Mouse (Mus musculus) forebrain, embryonic 11.5 days (tissue): ENCODE measurements around the gene Olfr1200. TPM values are rescaled to one million over a fixed set of nuclear protein-coding genes. Genes with fewer than 3 reads are reported as not detected.

ENCODE experiments used
- ATAC-seq: fragments of 200-750 bp; cut with Nextera tagmentation; replicated peaks from 2 replicates; pipeline ENCODE4 v1.8.0; 2017; ENCODE audit warnings: moderate TSS enrichment; ENCODE audit not compliant: low FRiP score
- DNase-seq: peaks from one replicate; pipeline ENCODE4 v3.0.0-alpha.2; 2017; ENCODE audit warnings: low spot score
- H3K27ac ChIP-seq: fragments of 300-500 bp; sonication (generic); 2 replicates; pipeline ENCODE4 v1.5.1; 2014; ENCODE audit warnings: low read depth, low read length
- H3K27me3 ChIP-seq: fragments of 300-500 bp; sonication (generic); 2 replicates; pipeline ENCODE4 v1.6.1; 2014; ENCODE audit warnings: mild to moderate bottlenecking, low read length, mixed read lengths; ENCODE audit not compliant: control insufficient read depth, insufficient read depth
- H3K36me3 ChIP-seq: fragments of 300-500 bp; sonication (generic); 2 replicates; pipeline ENCODE4 v1.6.1; 2014; ENCODE audit warnings: mild to moderate bottlenecking, low read length, moderate library complexity, mixed read lengths; ENCODE audit not compliant: control insufficient read depth, insufficient read depth
- H3K4me1 ChIP-seq: fragments of 300-500 bp; sonication (generic); replicated peaks from 2 replicates; pipeline ENCODE4 v1.6.1; 2014; ENCODE audit warnings: low read length, mixed read lengths; ENCODE audit not compliant: control insufficient read depth, insufficient read depth
- H3K4me2 ChIP-seq: fragments of 300-500 bp; sonication (generic); 2 replicates; pipeline ENCODE4 v1.6.1; 2014; ENCODE audit warnings: low read depth, mild to moderate bottlenecking, low read length, moderate library complexity, mixed read lengths; ENCODE audit not compliant: severe bottlenecking
- H3K4me3 ChIP-seq: fragments of 300-500 bp; sonication (generic); 2 replicates; pipeline ENCODE4 v1.5.1; 2014; ENCODE audit warnings: low read depth, low read length
- H3K9ac ChIP-seq: fragments of 300-500 bp; sonication (generic); 2 replicates; pipeline ENCODE4 v1.6.1; 2014; ENCODE audit warnings: low read length
- H3K9me3 ChIP-seq: fragments of 300-500 bp; sonication (generic); 2 replicates; pipeline ENCODE4 v1.6.1; 2016; ENCODE audit warnings: low read length, mixed read lengths; ENCODE audit not compliant: control insufficient read depth
- WGBS: fragments of 180-500 bp; shearing (Covaris S2); extraction: QIAGEN DNeasy Blood & Tissue Kit; methylation state at CpG from one replicate; pipeline ENCODE4 v1.1.7; 2014; 5-methylcytosine and 5-hydroxymethylcytosine counted together
- polyA plus RNA-seq: library from polyadenylated mRNA; unstranded; fragments of >200 nt; fragmentation: Nextera tagmentation; extraction: Ambion mirVana; gene quantifications from 2 replicates; pipeline ENCODE4 v1.2.1, GENCODE M21; 2014

Olfr1200 gene
- not detected in 2 replicates for polyA plus RNA-seq

DNA sequence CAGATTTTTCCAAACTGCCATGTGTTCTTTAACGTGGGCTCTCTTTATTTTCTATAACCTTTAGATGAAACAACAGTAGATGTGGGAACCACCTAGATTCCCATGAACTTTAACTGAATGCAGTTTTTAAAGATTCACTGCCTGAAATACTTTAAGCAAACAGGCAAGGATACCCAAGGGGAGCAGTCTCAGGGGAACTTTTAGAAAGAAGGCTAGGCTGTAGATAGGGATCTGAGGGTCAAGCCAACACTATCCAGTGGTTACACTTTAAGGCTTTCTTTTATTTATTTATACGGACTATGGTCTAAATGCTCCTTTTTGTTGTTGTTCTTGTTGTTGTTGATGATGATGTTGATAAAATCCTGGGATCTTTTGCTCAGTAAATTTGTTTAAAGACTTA lies at the start of gene Olfr1200:
TSS of gene Olfr1200 (minus strand) at position 101 of the 400 bp plus-strand sequence.
- no peak for ATAC-seq

DNA sequence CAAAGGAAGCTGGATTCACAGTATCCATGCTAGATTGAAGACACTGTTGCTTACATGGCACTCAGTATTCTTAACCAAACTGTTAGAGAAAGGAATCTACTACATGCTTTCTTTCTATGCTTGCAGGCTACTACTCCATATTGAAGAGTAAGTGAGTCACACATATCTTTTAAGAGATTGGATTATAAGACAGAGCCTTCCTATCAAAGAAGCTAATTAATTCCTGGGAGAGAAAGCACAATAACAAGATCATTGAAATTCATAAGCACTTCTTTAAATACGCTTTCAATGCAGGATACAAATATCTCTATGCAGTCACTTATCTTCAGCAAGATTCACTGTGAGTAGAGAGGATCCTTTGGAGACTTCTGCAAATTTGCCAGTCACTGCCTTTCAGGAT lies 43.9 kb upstream of the Olfr1200 start, which contains the start of gene Olfr1202:
TSS of gene Olfr1202 (plus strand) at position 301 of the 400 bp plus-strand sequence.
- ATAC-seq (no peak), DNase-seq (no peak)
- Histone ChIP-seq H3K4me1 (no peaks in the 10 kb centered on the region), H3K27ac (no peak within 1 kb of the TSS), H3K9me3 (no peaks in the 10 kb centered on the region), H3K36me3 (no peaks in the 10 kb centered on the region), H3K4me3 (no peak within 1 kb of the TSS), H3K9ac (no peak within 1 kb of the TSS), H3K4me2 (no peak within 1 kb of the TSS), H3K27me3 (no peaks in the 10 kb centered on the region)
- WGBS, result 86% methylated on average over 1 of the region's 1 CpGs

More for the DNA sequence above, at the start of gene Olfr1200:
- Histone ChIP-seq H3K4me3 (no peak within 1 kb of the TSS), H3K9me3 (no peaks in the 10 kb centered on the region), H3K9ac (no peak within 1 kb of the TSS), H3K27ac (no peak within 1 kb of the TSS), H3K36me3 (no peaks in the 10 kb centered on the region), H3K4me2 (no peak within 1 kb of the TSS), H3K4me1 (no peaks in the 10 kb centered on the region), H3K27me3 (no peaks in the 10 kb centered on the region)
- WGBS, result 85% methylated on average over 2 of the region's 2 CpGs
- DNase-seq, result no peak

- WGBS, result 86% methylated on average over 6 of the region's 6 CpGs
These were observed 22.4 kb upstream of the Olfr1200 start, which contains the start of gene Olfr1201 for GRCm38 (mm10) chr2:88792736-88793135. Gene Olfr1201 (plus strand): TSS chr2:88793036.

DNA sequence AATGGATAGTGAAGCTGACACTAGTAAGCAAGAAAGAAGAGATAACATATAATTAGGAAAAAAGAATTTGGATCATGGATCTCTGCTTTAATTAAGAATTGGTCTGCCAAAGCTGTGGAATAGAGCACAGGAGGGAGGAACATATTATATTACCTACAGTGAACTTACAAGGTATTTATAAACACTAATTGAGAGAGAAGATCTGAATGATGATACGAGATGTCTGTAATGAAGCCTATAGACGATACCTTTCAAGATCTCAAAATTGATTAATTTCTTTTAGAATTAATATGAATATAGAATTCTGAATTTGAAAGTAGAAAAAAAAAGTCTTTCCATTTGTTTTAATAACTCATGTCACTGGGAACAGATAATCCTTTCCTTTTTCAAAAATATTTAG lies 9.9 kb downstream of the Olfr1200 start, which contains the start of gene Olfr1199:
TSS of gene Olfr1199 (minus strand) at position 101 of the 400 bp plus-strand sequence.
- Histone ChIP-seq H3K9ac (no peak within 1 kb of the TSS), H3K4me1 (no peaks in the 10 kb centered on the region), H3K27me3 (no peaks in the 10 kb centered on the region), H3K9me3 (no peaks in the 10 kb centered on the region), H3K36me3 (no peaks in the 10 kb centered on the region), H3K4me3 (no peak within 1 kb of the TSS), H3K27ac (no peak within 1 kb of the TSS), H3K4me2 (no peak within 1 kb of the TSS)
- ATAC-seq (no peak), DNase-seq (no peak)
- WGBS, result 82% methylated on average over 2 of the region's 2 CpGs

More at GRCm38 (mm10) chr2:88792736-88793135, 22.4 kb upstream of the Olfr1200 start, which contains the start of gene Olfr1201:
- H3K27me3 ChIP-seq, result no peaks in the 10 kb centered on the region
- no peak within 1 kb of the TSS for H3K9ac ChIP-seq
- H3K27ac ChIP-seq, result no peak within 1 kb of the TSS
- ATAC-seq, result no peak
- H3K4me3 ChIP-seq, result no peak within 1 kb of the TSS
- H3K36me3 ChIP-seq, result no peaks in the 10 kb centered on the region
- DNase-seq, result no peak
- no peaks in the 10 kb centered on the region for H3K4me1 ChIP-seq
- H3K4me2 ChIP-seq, result no peak within 1 kb of the TSS
- no peaks in the 10 kb centered on the region for H3K9me3 ChIP-seq

DNA sequence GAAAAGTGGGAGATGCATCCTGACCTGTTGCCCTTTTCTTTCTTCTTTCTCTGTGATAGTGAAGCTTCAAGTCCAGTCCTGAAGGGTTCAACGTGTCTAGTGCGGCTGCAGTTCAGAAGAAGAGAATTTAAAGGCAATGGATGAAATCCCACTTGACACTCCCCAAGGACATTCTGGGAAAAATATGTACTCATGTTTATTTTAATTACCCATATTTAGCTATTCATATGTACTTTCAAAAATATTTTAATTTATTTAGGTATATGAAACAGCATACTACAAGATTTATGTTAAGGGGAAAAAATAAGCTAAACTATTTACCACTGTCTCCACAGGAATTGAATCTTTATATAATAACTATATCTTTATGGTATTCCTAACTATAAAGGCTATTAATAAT lies 19.0 kb downstream of the Olfr1200 start, which contains the start of gene Olfr1198:
TSS of gene Olfr1198 (minus strand) at position 101 of the 400 bp plus-strand sequence.
- no peak for ATAC-seq
- H3K4me2 ChIP-seq, result no peak within 1 kb of the TSS
- H3K9ac ChIP-seq, result no peak within 1 kb of the TSS
- no peaks in the 10 kb centered on the region for H3K4me1 ChIP-seq
- H3K36me3 ChIP-seq, result no peaks in the 10 kb centered on the region
- H3K27me3 ChIP-seq, result no peaks in the 10 kb centered on the region
- H3K27ac ChIP-seq, result no peak within 1 kb of the TSS
- WGBS, result 92% methylated on average over 2 of the region's 2 CpGs
- DNase-seq, result no peak
- H3K4me3 ChIP-seq, result no peak within 1 kb of the TSS
- H3K9me3 ChIP-seq, result no peaks in the 10 kb centered on the region

GRCm38 (mm10) chr2:88743379-88743778 lies 26.9 kb downstream of the Olfr1200 start:
- Histone ChIP-seq H3K9me3 (no peaks in the 10 kb centered on the region), H3K27me3 (no peaks in the 10 kb centered on the region), H3K27ac (no peak overlapping the region), H3K4me2 (no peak overlapping the region), H3K4me3 (no peak overlapping the region), H3K9ac (no peak overlapping the region), H3K36me3 (no peaks in the 10 kb centered on the region), H3K4me1 (no peaks in the 10 kb centered on the region)
- ATAC-seq, result no peak
- 60% methylated on average over 3 of the region's 3 CpGs for WGBS
- DNase-seq, result no peak

DNA sequence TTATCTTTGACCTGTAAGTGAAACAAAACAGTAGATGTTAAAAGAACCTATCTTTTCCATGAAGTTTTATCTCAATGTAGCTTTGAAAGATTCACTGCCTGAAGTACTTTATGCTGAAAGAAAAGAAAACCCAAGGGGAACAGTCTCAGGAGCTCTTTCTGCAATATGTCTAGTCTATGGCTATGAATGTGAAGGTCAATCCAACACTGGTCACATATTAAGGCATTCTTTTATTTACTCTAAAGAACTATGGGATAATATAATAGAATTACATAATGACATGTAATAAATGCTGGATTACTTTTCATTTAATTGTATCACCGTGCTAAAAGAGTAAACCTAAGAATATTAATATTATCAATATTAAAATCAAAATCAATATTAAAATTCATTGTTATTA lies 38.0 kb downstream of the Olfr1200 start, which contains the start of gene Olfr1197:
TSS of gene Olfr1197 (minus strand) at position 101 of the 400 bp plus-strand sequence.
- no peaks in the 10 kb centered on the region for H3K9me3 ChIP-seq
- DNase-seq, result no peak

More for the DNA sequence above, 38.0 kb downstream of the Olfr1200 start, which contains the start of gene Olfr1197:
- WGBS, result 91% methylated on average over 1 of the region's 1 CpGs
- no peak within 1 kb of the TSS for H3K9ac ChIP-seq
- H3K27ac ChIP-seq, result no peak within 1 kb of the TSS
- H3K36me3 ChIP-seq, result no peaks in the 10 kb centered on the region
- no peaks in the 10 kb centered on the region for H3K4me1 ChIP-seq
- no peaks in the 10 kb centered on the region for H3K27me3 ChIP-seq
- no peak within 1 kb of the TSS for H3K4me3 ChIP-seq
- no peak within 1 kb of the TSS for H3K4me2 ChIP-seq
- no peak for ATAC-seq
